Mouse (Mus musculus): ENCODE data around the gene Nprl2.
A peak's percentile ranks its signal among the peaks of the same experiment; 100 is the strongest.

DNA sequence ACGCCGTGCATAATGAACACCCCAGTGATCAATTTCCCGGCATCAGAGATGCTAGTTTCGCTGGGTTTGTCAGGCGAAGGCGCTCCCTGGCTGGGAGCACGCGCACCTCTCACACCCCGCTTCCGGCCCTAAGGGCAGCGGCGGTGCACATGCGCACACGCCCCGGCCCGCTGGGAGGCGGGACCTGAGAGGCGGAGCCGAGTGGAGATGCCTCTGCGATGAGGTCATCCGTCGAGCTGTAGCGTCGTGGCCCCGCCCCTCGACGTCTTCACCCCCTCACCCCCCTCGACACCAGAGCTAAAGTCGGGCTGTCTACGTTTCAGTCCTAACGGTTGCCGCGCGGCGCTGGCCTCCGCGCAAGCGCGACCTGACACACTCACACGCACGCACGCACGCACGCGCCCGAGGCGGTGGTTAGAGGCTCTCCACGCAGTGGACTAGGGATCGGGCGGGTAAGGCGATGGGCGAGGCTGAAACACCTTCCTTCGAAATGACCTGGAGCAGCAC lies 12.3 kb downstream of the Nprl2 start:
- TF ChIP-seq CTCF (IDR thresholded peaks at IDR 0.05; ENCODE audit: borderline replicate concordance, control insufficient read depth, extremely low read depth, insufficient read depth, low read length, poor library complexity) (peak; percentile 34; the same call in 1 of the 2 replicates), POLR2A (IDR thresholded peaks at IDR 0.05; ENCODE audit: control insufficient read depth, extremely low read depth, insufficient read depth, low read length, poor library complexity) (peak; percentile 90)
